Mouse (Mus musculus) heart, adult 2 months (tissue): ENCODE results near the gene Slc47a1. TPM values are rescaled to one million over a fixed set of nuclear protein-coding genes. Genes with fewer than 3 reads are reported as not detected.
A peak's percentile ranks its signal among the peaks of the same experiment; 100 is the strongest.

Experiments used
- DNase-seq, 2 experiments: peaks; one replicate each; pipeline ENCODE4 v3.0.0; 2021
- H3K27ac ChIP-seq: fragments of 200-600 bp; 2 replicates; pipeline ENCODE4 v1.8.1; 2022
- H3K27me3 ChIP-seq: fragments of 200-500 bp; 2 replicates; pipeline ENCODE4 v1.6.1; 2012; ENCODE audit warnings: mild to moderate bottlenecking, low read length, inconsistent platforms, mixed read lengths; ENCODE audit not compliant: control insufficient read depth, insufficient read depth
- H3K36me3 ChIP-seq: fragments of 200-500 bp; 2 replicates; pipeline ENCODE4 v1.6.1; 2012; ENCODE audit warnings: low read length, inconsistent platforms; ENCODE audit not compliant: control insufficient read depth, insufficient read depth
- H3K4me1 ChIP-seq: fragments of 200-500 bp; 2 replicates; pipeline ENCODE4 v1.6.1; 2011; ENCODE audit warnings: low read length; ENCODE audit not compliant: control insufficient read depth, insufficient read depth
- H3K4me3 ChIP-seq: fragments of 200-600 bp; 2 replicates; pipeline ENCODE4 v1.8.1; 2022
- H3K79me2 ChIP-seq: fragments of 200-500 bp; replicated peaks from 2 replicates; pipeline ENCODE4 v1.6.1; 2012; ENCODE audit warnings: mild to moderate bottlenecking, inconsistent platforms, low read length, moderate library complexity, mixed read lengths; ENCODE audit not compliant: control insufficient read depth, insufficient read depth
- H3K9ac ChIP-seq: fragments of 200-500 bp; 2 replicates; pipeline ENCODE4 v1.6.1; 2012; ENCODE audit warnings: low read depth, mild to moderate bottlenecking, control low read depth, inconsistent platforms, low read length, mixed read lengths
- CTCF ChIP-seq: fragments of 200-600 bp; IDR thresholded peaks from 2 replicates; pipeline ENCODE4 v1.8.1; 2022; ENCODE audit warnings: antibody characterized with exemption, mild to moderate bottlenecking, moderate library complexity
- EP300 ChIP-seq: fragments of 200-500 bp; IDR thresholded peaks from 2 replicates; pipeline ENCODE4 v1.6.1; 2011; ENCODE audit warnings: low read depth, low read length, control low read depth; ENCODE audit not compliant: insufficient read depth
- POLR2A ChIP-seq: fragments of 200-500 bp; IDR thresholded peaks from 2 replicates; pipeline ENCODE4 v1.6.1; 2011; ENCODE audit warnings: mild to moderate bottlenecking, low read depth, low read length, control low read depth; ENCODE audit not compliant: insufficient read depth
- WGBS: fragments of 180-500 bp; shearing (Covaris S2); methylation state at CpG from one replicate; pipeline ENCODE4 v1.1.7; 2018; 5-methylcytosine and 5-hydroxymethylcytosine counted together
- intact Hi-C: fragments of 180-260 bp; cut with DNase I; formaldehyde crosslinking; loops from one replicate; pipeline ENCODE4 v1.15.1; 2025
- polyA plus RNA-seq: library from polyadenylated mRNA; depleted of rRNA; stranded (reverse); fragments of >200 nt; gene quantifications from 2 replicates; pipeline ENCODE4 v1.2.3, GENCODE M21; 2012
- total RNA-seq, 2 experiments: library from RNA; stranded (reverse); gene quantifications; 2 replicates each; pipeline ENCODE4 v1.2.3; 2021

Slc47a1 gene
- total and polyA plus RNA-seq, 3 experiments, result 27.7 to 51.1 (median 32.0) TPM

- Histone ChIP-seq H3K79me2 (no peaks in the 10 kb centered on the region), H3K36me3 (no peaks in the 10 kb centered on the region), H3K27me3 (no peaks in the 10 kb centered on the region), H3K4me1 (peaks cover 2% of the 10 kb centered on the region; the same call in 1 of the 2 replicates), H3K4me3 (no peak overlapping the region), H3K9ac (no peak overlapping the region), H3K27ac (peak overlapping the region; percentile 34)
- no peak for TF ChIP-seq EP300
- TF ChIP-seq POLR2A, result no peak
- no peak for TF ChIP-seq CTCF
- no peak for DNase-seq
- intact Hi-C loops, result no loop called here
- 46% methylated on average over 3 of the region's 3 CpGs for WGBS
These were observed 58.1 kb downstream of the Slc47a1 start for GRCm38 (mm10) chr11:61319923-61320567.

- peak in 1 of 2 experiments; percentile 45 for DNase-seq
- TF ChIP-seq CTCF, result no peak
- TF ChIP-seq EP300, result 0 out of 2 replicates have a peak, but pooled peaks have one; percentile 59
- Histone ChIP-seq H3K27ac (peak overlapping the region; percentile 34), H3K4me3 (no peak overlapping the region), H3K4me1 (peaks cover 2% of the 10 kb centered on the region; the same call in 1 of the 2 replicates), H3K79me2 (no peaks in the 10 kb centered on the region), H3K36me3 (no peaks in the 10 kb centered on the region), H3K27me3 (no peaks in the 10 kb centered on the region), H3K9ac (no peak overlapping the region)
- intact Hi-C loops, result no loop called here
- WGBS, result 44% methylated on average over 12 of the region's 12 CpGs
These were observed 58.8 kb downstream of the Slc47a1 start for GRCm38 (mm10) chr11:61319233-61319922.

- no peak for TF ChIP-seq CTCF
- intact Hi-C loops, result no loop called here
- Histone ChIP-seq H3K4me1 (peaks cover 2% of the 10 kb centered on the region; the same call in 1 of the 2 replicates), H3K4me3 (no peak overlapping the region), H3K79me2 (no peaks in the 10 kb centered on the region), H3K27me3 (no peaks in the 10 kb centered on the region), H3K9ac (no peak overlapping the region), H3K36me3 (no peaks in the 10 kb centered on the region), H3K27ac (no peak overlapping the region)
- no peak for DNase-seq
- 52% methylated on average over 2 of the region's 2 CpGs for WGBS
These were observed 61.3 kb downstream of the Slc47a1 start for GRCm38 (mm10) chr11:61316864-61317263.

GRCm38 (mm10) chr11:61310321-61310720, 67.8 kb downstream of the Slc47a1 start:
- no peaks in the 10 kb centered on the region for H3K36me3 ChIP-seq
- H3K9ac ChIP-seq, result no peak overlapping the region
- intact Hi-C loops, result no loop called here
- H3K4me1 ChIP-seq, result no peaks in the 10 kb centered on the region
- no peak overlapping the region for H3K27ac ChIP-seq
- DNase-seq, result no peak
- TF ChIP-seq POLR2A (no peak), EP300 (no peak), CTCF (no peak)
- WGBS, result 70% methylated on average over 7 of the region's 7 CpGs
- no peak overlapping the region for H3K4me3 ChIP-seq
- no peaks in the 10 kb centered on the region for H3K27me3 ChIP-seq
- no peaks in the 10 kb centered on the region for H3K79me2 ChIP-seq

- H3K27me3 ChIP-seq, result no peaks in the 10 kb centered on the region
- H3K79me2 ChIP-seq, result no peaks in the 10 kb centered on the region
- no peak overlapping the region for H3K9ac ChIP-seq
- intact Hi-C loops, result loop anchor here (5.0 kb wide), 1 partner anchor 78 kb away; no protein-coding TSS in a partner anchor
- no peaks in the 10 kb centered on the region for H3K36me3 ChIP-seq
- DNase-seq, result no peak
- WGBS, result 74% methylated on average over 12 of the region's 12 CpGs
- H3K4me3 ChIP-seq, result no peak overlapping the region
- TF ChIP-seq POLR2A, result no peak
- no peak for TF ChIP-seq CTCF
- no peak for TF ChIP-seq EP300
- H3K4me1 ChIP-seq, result no peaks in the 10 kb centered on the region
- H3K27ac ChIP-seq, result no peak overlapping the region
These were observed 68.3 kb downstream of the Slc47a1 start for GRCm38 (mm10) chr11:61309831-61310230.

GRCm38 (mm10) chr11:61307795-61308194, 70.3 kb downstream of the Slc47a1 start:
- H3K27me3 ChIP-seq, result no peaks in the 10 kb centered on the region
- no peak overlapping the region for H3K9ac ChIP-seq
- no peak overlapping the region for H3K4me3 ChIP-seq
- no peak overlapping the region for H3K27ac ChIP-seq
- intact Hi-C loops, result loop anchor here (5.0 kb wide), 1 partner anchor 75 kb away; no protein-coding TSS in a partner anchor
- TF ChIP-seq EP300 (no peak), POLR2A (no peak)
- H3K4me1 ChIP-seq, result no peaks in the 10 kb centered on the region
- 39% methylated on average over 7 of the region's 7 CpGs for WGBS
- no peaks in the 10 kb centered on the region for H3K79me2 ChIP-seq
- H3K36me3 ChIP-seq, result no peaks in the 10 kb centered on the region
- no peak for DNase-seq
